Mouse (Mus musculus): ENCODE results near the gene Ypel4. TPM values are rescaled to one million over a fixed set of nuclear protein-coding genes. Genes with fewer than 3 reads are reported as not detected.

Gene Ypel4
- polyA plus RNA-seq, 1 experiment from 2014 or later, result 11.6 TPM

DNA sequence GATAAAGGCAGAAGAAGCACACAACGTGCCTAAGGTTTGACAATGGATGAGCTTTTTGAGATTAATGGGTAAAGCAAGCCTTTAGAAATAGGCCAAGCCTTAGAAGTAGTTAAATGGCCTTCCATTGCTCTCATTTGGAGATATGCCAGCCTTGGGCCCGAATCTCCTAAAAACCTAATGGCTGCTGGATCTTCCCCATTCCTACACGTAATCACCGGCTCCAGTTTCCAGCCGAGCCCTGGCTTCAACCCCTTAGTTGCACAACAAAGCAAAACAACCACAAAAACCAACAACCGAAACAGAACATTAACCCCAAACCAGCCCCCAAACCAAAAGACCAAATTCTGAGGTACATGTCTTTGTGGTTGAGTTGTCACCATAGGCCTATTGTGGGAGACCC lies 41.8 kb downstream of the Ypel4 start:
- no peak for TF ChIP-seq CTCF (IDR thresholded peaks at IDR 0.05)
- DNase-seq (ENCODE audit: low read depth, low spot score), result no peak
- H3K27me3 ChIP-seq, result peaks cover 12% of the 10 kb centered on the region
- CTCF ChIA-PET, result no interaction called here
- no peak for ATAC-seq
- POLR2A ChIA-PET, result interaction anchor here (1.4 kb wide), 1 partner anchor 9 kb away, joined by 3 read pairs; no protein-coding TSS in a partner anchor
- in situ Hi-C loops (cut with MboI; ENCODE audit: low pct_unique_long_range_greater_than_20kb), result no loop called here

GRCm38 (mm10) chr2:84777706-84778105 lies 43.8 kb downstream of the Ypel4 start:
- in situ Hi-C loops (cut with MboI; ENCODE audit: low pct_unique_long_range_greater_than_20kb), result no loop called here
- peaks cover 16% of the 10 kb centered on the region for H3K27me3 ChIP-seq
- ChIA-PET CTCF (interaction anchor here (1.1 kb wide), 1 partner anchor 11 kb away, joined by 3 read pairs; no protein-coding TSS in a partner anchor), POLR2A (no interaction called here)
- no peak for DNase-seq (ENCODE audit: low read depth, low spot score)
- ATAC-seq, result no peak
- no peak for TF ChIP-seq CTCF (IDR thresholded peaks at IDR 0.05)

GRCm38 (mm10) chr2:84779210-84779609 lies 45.4 kb downstream of the Ypel4 start:
- no peak for ATAC-seq
- TF ChIP-seq CTCF (IDR thresholded peaks at IDR 0.05), result no peak
- ChIA-PET CTCF (interaction anchor here (1.0 to 2.0 kb wide), 2 partner anchors 9 to 19 kb away, joined by 5 to 8 read pairs; partner anchors contain the start of gene Ube2l6), POLR2A (interaction anchor here (1.0 kb wide), 1 partner anchor 11 kb away, joined by 3 read pairs; no protein-coding TSS in a partner anchor)
- in situ Hi-C loops (cut with MboI; ENCODE audit: low pct_unique_long_range_greater_than_20kb), result no loop called here
- DNase-seq (ENCODE audit: low read depth, low spot score), result no peak
- peaks cover 16% of the 10 kb centered on the region for H3K27me3 ChIP-seq

DNA sequence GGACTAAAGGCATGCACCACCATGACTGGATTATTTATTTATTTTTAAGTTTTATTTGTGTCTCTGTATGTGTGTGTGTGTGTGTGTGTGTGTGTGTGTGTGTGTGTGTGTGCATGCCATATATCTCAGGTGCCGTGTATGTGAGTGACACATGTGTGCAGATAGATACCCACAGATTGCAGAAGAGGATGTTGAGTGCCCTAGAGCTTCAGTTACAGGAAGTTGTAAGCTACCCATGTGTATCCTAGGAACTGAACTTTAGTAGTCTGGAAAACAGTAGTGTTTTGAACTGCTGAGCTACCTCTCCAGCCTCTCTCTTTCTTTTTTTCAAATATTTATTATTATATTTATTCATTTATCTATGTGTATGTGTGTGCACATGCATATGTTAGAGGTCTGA lies 49.5 kb downstream of the Ypel4 start:
- in situ Hi-C loops (cut with MboI; ENCODE audit: low pct_unique_long_range_greater_than_20kb), result no loop called here
- no peak for TF ChIP-seq CTCF (IDR thresholded peaks at IDR 0.05)
- no peak for ATAC-seq
- ChIA-PET CTCF (interaction anchor here (0.7 to 1.9 kb wide), 3 partner anchors 9 to 24 kb away, joined by 3 to 6 read pairs (median 4); partner anchors contain the start of gene Ube2l6), POLR2A (interaction anchor here (0.6 kb wide), 1 partner anchor 296 kb away, joined by 3 read pairs; no protein-coding TSS in a partner anchor)
- H3K27me3 ChIP-seq, result peaks cover 18% of the 10 kb centered on the region
- no peak for DNase-seq (ENCODE audit: low read depth, low spot score)

DNA sequence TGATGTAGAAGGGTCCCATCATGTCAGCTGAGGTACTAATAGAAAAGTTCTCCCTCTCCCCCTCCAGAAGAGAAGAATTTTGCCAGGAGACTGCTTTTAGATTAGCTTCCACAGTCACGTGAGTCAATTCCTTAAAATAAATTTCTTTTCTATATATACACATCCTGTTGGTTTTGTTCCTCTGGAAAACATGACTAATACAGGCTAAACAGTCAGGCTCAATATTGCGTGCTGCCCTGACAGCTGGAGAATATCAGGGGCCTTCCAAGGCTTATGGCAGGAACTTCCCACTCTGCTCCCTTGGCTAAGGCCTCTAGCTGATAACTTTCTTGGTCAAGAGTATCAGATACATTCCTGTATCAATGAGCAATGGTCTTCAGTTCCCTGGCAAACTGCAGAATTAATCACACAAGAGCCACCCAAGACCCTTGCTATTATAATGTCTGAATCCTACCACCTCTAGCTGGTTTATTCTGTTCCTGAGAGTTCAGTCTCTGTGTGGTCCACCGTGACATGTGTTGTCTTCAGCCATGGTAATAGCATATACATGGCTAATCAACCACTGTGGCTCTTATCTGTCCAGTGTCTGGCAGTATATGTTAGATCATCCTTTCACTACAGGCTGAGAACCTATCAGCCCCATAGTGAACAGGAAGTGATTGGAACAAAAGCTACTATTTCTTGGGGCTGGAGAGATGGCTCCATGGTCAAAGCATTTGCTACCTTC lies 50.1 kb downstream of the Ypel4 start:
- DNase-seq (ENCODE audit: low read depth, low spot score) (no peak), ATAC-seq (no peak)
- POLR2A ChIA-PET, result interaction anchor here (0.6 to 1.5 kb wide), 2 partner anchors 8 to 297 kb away, joined by 3 read pairs; no protein-coding TSS in a partner anchor
- in situ Hi-C loops (cut with MboI; ENCODE audit: low pct_unique_long_range_greater_than_20kb), result no loop called here
- H3K27me3 ChIP-seq, result peaks cover 21% of the 10 kb centered on the region
- TF ChIP-seq CTCF (IDR thresholded peaks at IDR 0.05), result no peak
- CTCF ChIA-PET, result interaction anchor here (0.7 to 1.9 kb wide), 4 partner anchors 10 to 25 kb away, joined by 3 to 6 read pairs (median 4); partner anchors contain the start of gene Ube2l6

Other genes with a start within 250 kb of the Ypel4 start
- gene Ctnnd1, start 83.3 kb upstream of the Ypel4 start, polyA plus RNA-seq (2021), result 102 TPM
- 0.10 TPM for gene Btbd18, start 75.0 kb upstream of the Ypel4 start, polyA plus RNA-seq (2021)
- 60.4 TPM for gene Selenoh, start 63.3 kb upstream of the Ypel4 start, polyA plus RNA-seq (2021)
- gene Gm28635, start 56.0 kb upstream of the Ypel4 start, polyA plus RNA-seq (2021), result not detected
- 30.6 TPM for gene Med19, start 55.7 kb upstream of the Ypel4 start, polyA plus RNA-seq (2021)
- gene Tmx2, start 54.9 kb upstream of the Ypel4 start, polyA plus RNA-seq (2021), result 244 TPM
- 65.0 TPM for gene Zdhhc5, start 18.9 kb upstream of the Ypel4 start, polyA plus RNA-seq (2021)
- 11.9 TPM for gene Clp1, start 6.7 kb upstream of the Ypel4 start, polyA plus RNA-seq (2021)
- gene Gm19426, start 9.6 kb downstream of the Ypel4 start, polyA plus RNA-seq (2021), result 3.1 TPM
- 0.14 TPM for gene Serping1, start 41.4 kb downstream of the Ypel4 start, polyA plus RNA-seq (2021)
- 4.7 TPM for gene Ube2l6, start 64.8 kb downstream of the Ypel4 start, polyA plus RNA-seq (2021)
- not detected for gene Smtnl1, start 88.6 kb downstream of the Ypel4 start, polyA plus RNA-seq (2021)
- gene Timm10, start 92.9 kb downstream of the Ypel4 start, polyA plus RNA-seq (2021), result 56.5 TPM
- 0.22 TPM for gene Slc43a1, start 104.8 kb downstream of the Ypel4 start, polyA plus RNA-seq (2021)
- gene Rtn4rl2, start 152.7 kb downstream of the Ypel4 start, polyA plus RNA-seq (2021), result 0.82 TPM
- not detected for gene Slc43a3, start 202.5 kb downstream of the Ypel4 start, polyA plus RNA-seq (2021)
- gene Prg2, start 246.4 kb downstream of the Ypel4 start, polyA plus RNA-seq (2021), result not detected